Mouse (Mus musculus): ENCODE measurements around the gene Dact1. TPM values are rescaled to one million over a fixed set of nuclear protein-coding genes. Genes with fewer than 3 reads are reported as not detected.

Dact1 gene
- polyA plus RNA-seq, 2 experiments from 2014 or later: 0.13 TPM; not detected in 1

DNA sequence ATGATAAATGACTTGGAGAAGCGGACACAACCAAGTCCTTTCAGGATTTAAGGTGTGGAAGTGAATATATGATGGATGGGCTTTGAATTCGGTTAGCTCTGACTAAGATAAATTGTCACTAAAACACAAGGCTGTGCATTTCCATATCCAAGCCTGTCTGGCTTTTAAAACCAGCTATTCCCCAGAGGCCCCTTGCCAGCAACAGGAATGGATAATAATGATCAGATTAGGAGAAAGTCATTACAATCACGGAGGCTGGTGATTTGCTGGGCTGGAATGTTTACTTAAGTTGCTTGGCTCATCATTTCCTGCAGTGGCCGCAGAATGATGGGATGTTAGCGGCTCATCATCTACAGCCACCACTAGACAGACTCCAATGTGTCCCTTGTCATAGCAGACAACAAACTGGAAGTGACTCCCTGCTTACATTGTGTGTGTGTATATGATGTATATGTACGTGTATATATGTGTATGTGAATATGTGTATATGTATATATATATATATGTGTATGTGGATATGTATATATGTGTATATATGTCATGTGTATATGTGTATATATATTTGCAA lies 28.3 kb downstream of the Dact1 start:
- no peak for ATAC-seq

- ATAC-seq: no peak
Measured at GRCm38 (mm10) chr12:71339142-71339848, 29.6 kb downstream of the Dact1 start.

DNA sequence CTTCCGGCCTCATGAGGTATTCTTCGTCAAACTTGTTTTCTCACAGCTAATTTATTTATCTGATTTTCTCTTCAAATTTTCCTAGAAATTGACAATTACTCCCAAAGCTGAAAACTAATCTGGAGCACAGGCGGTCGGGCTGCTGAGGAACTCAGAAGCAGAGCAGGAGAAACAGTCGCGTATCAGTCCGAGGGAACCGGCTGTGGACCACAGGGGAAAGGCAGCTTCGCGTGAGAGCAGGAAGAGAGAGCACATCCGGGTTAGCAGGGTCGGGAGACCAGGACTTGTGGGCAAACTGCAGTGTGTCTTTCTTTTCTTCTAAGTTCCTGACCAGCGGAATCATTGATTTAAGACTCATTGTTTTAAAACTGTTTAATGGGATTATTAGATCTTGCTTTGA lies 32.7 kb downstream of the Dact1 start:
- no peak for ATAC-seq

DNA sequence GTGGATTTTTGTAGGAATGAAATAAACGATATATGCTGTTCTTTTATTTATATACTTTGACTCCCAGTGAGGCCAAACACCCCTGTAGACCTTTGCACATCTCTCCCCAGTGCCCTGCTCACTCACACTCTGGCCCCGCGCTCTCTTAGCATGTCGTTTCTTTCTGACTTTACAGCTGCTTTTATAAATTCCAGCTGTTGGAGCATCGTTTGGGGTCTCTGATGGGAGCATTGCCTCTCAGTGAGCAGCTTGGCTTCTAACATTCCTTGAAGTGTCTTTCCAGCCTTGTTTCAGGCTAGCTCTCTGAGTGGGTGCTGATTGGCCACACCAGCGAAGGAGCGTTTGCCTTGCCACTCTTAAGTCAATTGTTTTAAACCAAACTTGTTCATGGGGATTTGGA lies 35.8 kb downstream of the Dact1 start:
- ATAC-seq: no peak

DNA sequence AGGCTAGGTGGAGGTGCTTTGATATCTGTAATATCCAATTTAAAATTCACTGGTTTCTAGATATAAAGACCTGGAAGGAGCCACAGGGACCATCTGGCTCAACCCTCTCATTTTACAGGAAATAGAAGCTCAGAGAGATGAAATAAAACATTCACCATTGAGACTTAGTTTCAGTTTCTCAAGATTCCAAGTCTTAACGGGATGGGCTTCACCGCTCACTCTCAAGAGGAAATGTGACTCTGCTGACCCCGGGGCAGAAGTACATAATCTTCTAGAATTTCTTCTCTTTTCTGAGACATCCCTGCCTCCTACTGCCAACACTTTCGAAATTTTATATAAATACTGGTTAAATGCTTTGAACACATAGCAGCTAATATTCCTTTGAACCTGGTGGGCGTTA lies 36.4 kb downstream of the Dact1 start:
- no peak for ATAC-seq

DNA sequence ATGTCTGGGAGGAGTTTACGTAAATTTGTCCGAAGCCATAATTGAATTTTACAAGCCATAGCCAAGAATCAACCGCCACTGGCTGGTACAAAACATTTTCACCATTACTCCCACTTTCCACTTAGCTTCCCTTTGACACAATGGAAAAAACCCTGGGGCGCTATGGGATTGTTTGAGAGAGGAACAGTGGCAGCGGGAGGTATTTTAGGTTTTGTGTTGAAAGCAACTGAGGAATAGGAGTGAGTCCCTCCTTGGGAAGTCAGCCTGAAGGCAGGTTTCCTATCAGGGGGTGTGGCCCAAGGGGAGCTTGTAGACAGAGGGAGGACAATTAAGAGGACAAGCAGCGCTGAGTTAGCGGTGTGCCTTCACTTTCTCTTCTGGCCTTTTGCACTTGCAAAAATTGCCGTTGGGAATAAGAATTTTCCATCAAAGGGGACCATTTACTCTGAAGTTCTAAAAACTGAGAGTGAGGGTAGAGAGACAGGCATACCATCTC lies 38.8 kb downstream of the Dact1 start:
- ATAC-seq: no peak

DNA sequence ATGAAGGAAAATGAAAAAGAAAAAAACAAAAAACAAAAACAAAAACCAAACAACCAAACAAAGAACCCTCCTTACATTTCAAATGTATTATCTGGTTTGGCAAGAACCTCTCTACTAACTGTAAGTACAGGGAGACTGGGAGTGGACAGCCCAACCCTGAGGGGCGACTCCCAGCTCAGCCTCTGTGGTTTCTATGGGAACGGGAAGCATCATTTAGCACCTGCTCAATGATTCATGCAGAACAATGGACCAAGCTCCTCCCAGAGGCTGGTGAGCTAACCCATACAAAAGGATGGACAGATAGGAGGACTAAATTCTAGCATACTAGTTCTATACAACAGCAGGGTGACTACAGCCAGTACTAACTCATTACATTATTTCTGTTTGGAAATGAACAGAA lies 40.4 kb downstream of the Dact1 start:
- no peak for ATAC-seq

- no peak for ATAC-seq
Measured at GRCm38 (mm10) chr12:71354656-71355055, 45.0 kb downstream of the Dact1 start.

DNA sequence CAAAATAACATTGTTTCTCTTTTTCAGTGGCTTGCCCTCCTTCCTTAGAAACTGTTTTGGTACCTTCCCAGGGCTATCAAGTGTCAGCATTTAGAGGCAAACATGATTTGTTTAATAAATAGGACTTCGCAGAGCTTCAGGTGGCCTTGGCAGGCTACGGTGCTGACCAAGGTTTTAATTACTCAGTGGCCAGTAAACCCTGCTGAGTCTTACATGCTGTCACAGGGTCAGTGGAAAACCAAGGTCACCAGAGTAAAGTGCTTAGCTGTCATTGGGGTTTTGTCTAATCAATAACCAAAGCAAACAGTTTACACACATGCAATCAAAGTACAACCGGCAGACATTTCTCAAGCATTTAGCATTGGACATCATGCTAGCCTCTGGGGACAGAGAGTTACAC lies 45.4 kb downstream of the Dact1 start:
- no peak for ATAC-seq

DNA sequence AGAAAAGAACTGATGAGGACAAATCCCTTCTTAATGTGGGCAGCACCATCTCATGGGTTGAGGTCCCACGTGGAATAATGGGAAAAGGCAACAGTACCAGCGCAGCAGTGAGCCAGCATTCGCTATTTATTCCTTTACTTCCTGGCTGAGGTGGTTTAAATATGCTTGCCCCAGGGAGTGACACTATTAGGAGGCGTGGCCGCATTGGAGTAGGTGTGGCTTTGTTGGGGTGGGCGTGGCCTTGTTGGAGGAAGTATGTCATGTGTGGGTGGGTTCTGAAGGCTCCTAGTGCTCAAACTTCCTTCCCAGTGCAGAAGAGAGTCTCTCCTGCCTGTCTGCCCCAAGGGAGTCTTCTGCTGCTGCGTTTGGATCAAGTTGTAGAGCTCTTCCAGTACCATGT lies 51.9 kb downstream of the Dact1 start:
- ATAC-seq: no peak

DNA sequence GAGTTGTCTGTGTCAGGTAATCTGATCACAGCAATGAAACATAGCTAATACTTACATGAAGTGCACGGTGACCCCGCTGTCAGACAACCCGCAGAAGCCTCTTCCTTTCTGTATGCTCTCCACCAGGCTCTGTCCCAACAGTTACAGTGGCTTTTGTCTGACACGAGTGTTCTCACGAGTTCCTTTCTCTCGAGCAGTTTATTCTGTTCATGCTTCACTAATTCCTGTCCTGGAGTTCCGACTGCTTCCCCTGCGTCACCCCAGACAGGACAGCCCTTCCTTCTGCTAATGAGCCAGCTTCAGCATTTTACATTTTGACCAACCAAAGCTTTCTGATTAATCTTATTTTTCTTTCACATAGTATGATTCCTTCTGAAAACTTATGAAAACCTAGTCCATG lies 52.7 kb downstream of the Dact1 start:
- no peak for ATAC-seq

DNA sequence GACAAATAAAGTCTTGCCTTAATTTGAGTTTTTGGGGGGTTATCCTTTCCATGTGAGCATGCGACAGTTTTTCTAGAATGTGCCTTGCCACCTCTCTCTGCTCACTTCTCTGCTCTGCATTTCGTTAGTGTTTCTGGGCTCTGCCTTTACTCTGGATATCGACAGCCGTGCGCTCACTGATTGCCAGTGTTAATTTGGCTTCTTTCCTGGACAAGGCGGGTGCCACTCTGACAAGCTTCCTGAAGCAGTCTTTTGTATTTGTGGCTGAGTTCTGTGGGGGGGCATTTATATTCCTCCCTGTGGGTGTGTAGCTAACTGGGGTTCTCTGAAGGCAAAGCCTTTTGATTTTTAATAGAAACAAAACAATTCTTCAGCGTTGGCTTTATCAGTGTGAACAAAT lies 54.4 kb downstream of the Dact1 start:
- ATAC-seq: no peak

DNA sequence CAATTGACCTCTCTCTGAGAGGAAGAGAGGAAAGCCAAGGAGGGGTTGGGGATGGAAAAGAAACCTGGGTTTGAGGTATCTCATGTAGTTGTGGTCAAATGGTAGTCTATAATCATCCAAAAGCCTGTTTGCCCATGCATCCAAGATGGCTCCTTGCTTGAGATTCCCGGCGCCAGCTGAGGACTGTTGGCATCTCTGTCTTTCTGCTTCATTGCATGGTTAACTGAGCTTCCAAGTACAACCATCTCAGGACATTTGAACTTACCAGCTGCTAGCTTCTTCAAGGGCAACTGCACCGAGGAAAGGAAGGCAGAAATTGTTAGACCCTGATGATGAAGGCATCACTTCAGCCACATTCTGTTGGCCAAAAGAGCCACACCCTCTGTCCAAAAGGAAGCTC lies 54.8 kb downstream of the Dact1 start:
- no peak for ATAC-seq

DNA sequence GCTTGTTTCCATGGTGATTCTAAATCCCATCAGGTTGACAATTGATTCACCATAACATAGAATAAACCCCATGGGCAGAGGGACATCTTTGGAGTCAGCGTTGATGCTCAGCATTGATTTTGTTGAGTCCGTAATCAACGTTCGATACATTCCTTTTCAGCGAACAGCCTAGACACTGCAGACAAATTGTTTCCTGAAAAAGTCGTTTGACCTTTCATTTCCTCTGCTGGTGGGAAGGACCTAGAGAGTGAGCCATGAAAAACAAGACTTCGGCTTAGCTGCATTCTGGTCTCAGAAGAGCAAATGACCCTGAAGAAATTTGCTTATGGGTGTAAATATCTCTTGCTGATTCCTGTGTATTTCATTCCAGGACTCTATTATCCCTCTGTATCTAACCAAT lies 55.5 kb downstream of the Dact1 start:
- ATAC-seq: no peak

DNA sequence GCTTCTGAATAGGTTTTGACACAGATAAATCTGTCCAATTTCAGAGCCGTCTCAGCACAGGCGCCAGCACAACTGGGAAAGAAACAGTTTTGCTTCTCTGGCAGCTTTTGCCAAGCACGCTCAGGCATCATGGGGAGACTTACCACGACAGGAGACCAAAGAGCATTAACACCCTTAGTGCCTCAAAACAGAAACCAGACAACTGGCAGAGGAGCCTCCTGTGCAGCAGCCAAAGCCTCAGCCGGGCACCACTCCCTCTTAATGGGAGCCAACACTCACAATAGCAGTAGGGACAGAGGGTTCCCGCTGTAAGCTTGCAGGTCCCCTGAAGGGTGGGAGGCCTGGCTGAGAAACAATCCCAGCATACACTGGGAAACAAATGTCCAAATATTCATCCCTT lies 56.5 kb downstream of the Dact1 start:
- no peak for ATAC-seq

DNA sequence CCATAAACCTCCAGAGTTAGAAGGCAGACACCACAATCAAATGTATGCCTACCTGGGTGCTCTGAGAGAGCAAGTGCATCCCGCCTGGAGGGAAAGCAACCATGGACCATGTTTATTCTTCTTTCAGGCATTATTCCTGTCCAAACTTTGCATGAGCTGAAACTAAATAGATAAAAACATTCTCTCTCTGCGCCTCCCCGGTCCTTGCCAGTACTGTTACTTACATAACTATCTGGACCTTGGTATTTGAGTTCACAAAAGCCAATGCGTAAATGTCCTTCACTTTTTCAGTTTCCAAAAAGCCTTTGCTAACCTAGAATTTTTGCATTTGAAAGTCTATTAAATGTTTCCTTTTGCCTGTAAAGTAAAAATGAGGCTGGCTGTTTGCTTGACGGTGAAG lies 58.9 kb downstream of the Dact1 start:
- no peak for ATAC-seq

Other genes starting within 250 kb of the Dact1 start
- gene Tomm20l, start 198.5 kb upstream of the Dact1 start, polyA plus RNA-seq (2017; shearing (Covaris generic)): not detected
- gene Timm9, start 173.2 kb upstream of the Dact1 start, polyA plus RNA-seq (2017; shearing (Covaris generic)): 10 to 100 TPM; 33.1 to 38.3 TPM
- gene 2700049A03Rik, start 173.0 kb upstream of the Dact1 start, polyA plus RNA-seq (2017; shearing (Covaris generic)): 10 to 100 TPM in 1 of 2 experiments, 1 to 10 TPM in 1; 8.0 to 10.8 TPM